Mouse (Mus musculus) forebrain, postnatal 0 days (tissue): ENCODE results near the gene Tex101. TPM values are rescaled to one million over a fixed set of nuclear protein-coding genes. Genes with fewer than 3 reads are reported as not detected.
"Not testable (repeated sequence)": the region's sequence is repeated elsewhere in the genome, so short reads cannot be mapped to it uniquely, and the experiment has no call there.

Source experiments
- ATAC-seq: fragments of 200-750 bp; cut with Nextera tagmentation; 2 replicates; pipeline ENCODE4 v1.8.0; 2017; ENCODE audit warnings: mild to moderate bottlenecking, moderate library complexity
- DNase-seq: peaks from one replicate; pipeline ENCODE4 v3.0.0-alpha.2; 2015
- H3K27ac ChIP-seq: fragments of 300-500 bp; sonication (generic); 2 replicates; pipeline ENCODE4 v1.5.1; 2014; ENCODE audit warnings: low read depth, mild to moderate bottlenecking, antibody characterized with exemption, low read length, moderate library complexity, mixed read lengths
- H3K27me3 ChIP-seq: fragments of 300-500 bp; sonication (generic); 2 replicates; pipeline ENCODE4 v1.6.1; 2014; ENCODE audit warnings: mild to moderate bottlenecking, low read length, mixed read lengths; ENCODE audit not compliant: insufficient read depth
- H3K36me3 ChIP-seq: fragments of 300-500 bp; sonication (generic); 2 replicates; pipeline ENCODE4 v1.6.1; 2014; ENCODE audit warnings: mild to moderate bottlenecking, moderate library complexity; ENCODE audit not compliant: insufficient read depth
- H3K4me1 ChIP-seq: fragments of 300-500 bp; sonication (generic); 2 replicates; pipeline ENCODE4 v1.6.1; 2014; ENCODE audit warnings: antibody characterized with exemption; ENCODE audit not compliant: insufficient read depth
- H3K4me2 ChIP-seq: fragments of 300-500 bp; sonication (generic); 2 replicates; pipeline ENCODE4 v1.6.1; 2014; ENCODE audit warnings: low read depth, mild to moderate bottlenecking, moderate library complexity
- H3K4me3 ChIP-seq: fragments of 300-500 bp; sonication (generic); 2 replicates; pipeline ENCODE4 v1.5.1; 2014; ENCODE audit warnings: low read depth, low read length, mixed read lengths
- H3K9ac ChIP-seq: fragments of 300-500 bp; sonication (generic); 2 replicates; pipeline ENCODE4 v1.6.1; 2014; ENCODE audit warnings: mild to moderate bottlenecking
- H3K9me3 ChIP-seq: fragments of 300-500 bp; sonication (generic); 2 replicates; pipeline ENCODE4 v1.6.1; 2016; ENCODE audit warnings: low read length
- CTCF ChIP-seq: sonication (generic); IDR thresholded peaks from 2 replicates; pipeline ENCODE4 v1.5.1; 2016; ENCODE audit warnings: antibody characterized with exemption, control low read depth, low read depth
- WGBS: fragments of 180-500 bp; shearing (Covaris S2); extraction: QIAGEN DNeasy Blood & Tissue Kit; methylation state at CpG from one replicate; pipeline ENCODE4 v1.1.7; 2014; 5-methylcytosine and 5-hydroxymethylcytosine counted together
- polyA plus RNA-seq: library from polyadenylated mRNA; unstranded; fragments of >200 nt; fragmentation: Nextera tagmentation; extraction: Ambion mirVana; gene quantifications from 2 replicates; pipeline ENCODE4 v1.2.1, GENCODE M21; 2015
- total RNA-seq: library from RNA; depleted of rRNA; stranded (reverse); fragments of >200 nt; gene quantifications from 2 replicates; pipeline ENCODE4 v1.2.3, GENCODE M21; 2014; rRNA removed

The Tex101 gene
- total and polyA plus RNA-seq, 2 experiments from 2014 or later, result not detected

GRCm38 (mm10) chr7:24619671-24620397, 56.6 kb downstream of the Tex101 start:
- ATAC-seq (no peak), DNase-seq (no peak)
- H3K4me1 ChIP-seq, result no peaks in the 10 kb centered on the region
- H3K9ac ChIP-seq, result no peak overlapping the region
- H3K9me3 ChIP-seq, result no peaks in the 10 kb centered on the region
- no peak for TF ChIP-seq CTCF
- no peak overlapping the region for H3K4me2 ChIP-seq
- 52% methylated on average over 13 of the region's 13 CpGs for WGBS
- no peak overlapping the region for H3K4me3 ChIP-seq
- H3K27me3 ChIP-seq, result no peaks in the 10 kb centered on the region
- H3K36me3 ChIP-seq, result no peaks in the 10 kb centered on the region
- H3K27ac ChIP-seq, result no peak overlapping the region

- H3K4me3 ChIP-seq, H3K27me3 ChIP-seq, H3K36me3 ChIP-seq, H3K27ac ChIP-seq, H3K4me1 ChIP-seq, H3K9ac ChIP-seq, DNase-seq, ATAC-seq, H3K9me3 ChIP-seq, H3K4me2 ChIP-seq: not testable (repeated sequence)
- WGBS, result 92% methylated on average over 8 of the region's 8 CpGs
Observed at GRCm38 (mm10) chr7:24618374-24618773, 58.1 kb downstream of the Tex101 start.

Other genes with a start within 250 kb of the Tex101 start
- gene Irgc1, start 224.4 kb downstream of the Tex101 start, total RNA-seq, result not detected in 2 replicates
- not detected in 2 replicates for gene Irgc1, start 224.4 kb downstream of the Tex101 start, polyA plus RNA-seq
- 0.85 and 1.3 TPM in 2 replicates for gene Plaur, start 214.2 kb downstream of the Tex101 start, total RNA-seq
- 1.2 and 1.3 TPM in 2 replicates for gene Plaur, start 214.2 kb downstream of the Tex101 start, polyA plus RNA-seq
- gene Cadm4, start 194.7 kb downstream of the Tex101 start, total RNA-seq, result 412 and 434 TPM in 2 replicates
- gene Cadm4, start 194.7 kb downstream of the Tex101 start, polyA plus RNA-seq, result 102 and 107 TPM in 2 replicates
- 196 and 242 TPM in 2 replicates for gene Zfp428, start 169.7 kb downstream of the Tex101 start, total RNA-seq
- gene Zfp428, start 169.7 kb downstream of the Tex101 start, polyA plus RNA-seq, result 258 and 279 TPM in 2 replicates
- not detected in 2 replicates for gene AC161166.1, start 164.2 kb downstream of the Tex101 start, total RNA-seq
- gene AC161166.1, start 164.2 kb downstream of the Tex101 start, polyA plus RNA-seq, result 0.13 and 0.31 TPM in 2 replicates
- gene Irgq, start 146.0 kb downstream of the Tex101 start, total RNA-seq, result 103 and 119 TPM in 2 replicates
- 20.8 and 26.8 TPM in 2 replicates for gene Irgq, start 146.0 kb downstream of the Tex101 start, polyA plus RNA-seq
- 0.31 and 0.43 TPM in 2 replicates for gene Pinlyp, start 130.6 kb downstream of the Tex101 start, total RNA-seq
- not detected in 2 replicates for gene Pinlyp, start 130.6 kb downstream of the Tex101 start, polyA plus RNA-seq
- gene Xrcc1, start 130.4 kb downstream of the Tex101 start, total RNA-seq, result 41.1 and 49.8 TPM in 2 replicates
- gene Xrcc1, start 130.4 kb downstream of the Tex101 start, polyA plus RNA-seq, result 42.1 and 48.6 TPM in 2 replicates
- gene Ethe1, start 89.1 kb downstream of the Tex101 start, total RNA-seq, result 24.2 and 25.8 TPM in 2 replicates
- gene Ethe1, start 89.1 kb downstream of the Tex101 start, polyA plus RNA-seq, result 24.3 and 26.8 TPM in 2 replicates
- gene Zfp575, start 89.0 kb downstream of the Tex101 start, total RNA-seq, result 0.38 and 1.2 TPM in 2 replicates
- 19.4 and 24.8 TPM in 2 replicates for gene Zfp575, start 89.0 kb downstream of the Tex101 start, polyA plus RNA-seq
- gene Phldb3, start 65.9 kb downstream of the Tex101 start, total RNA-seq, result 0.15 TPM in 1 of 2 replicates, not detected in the other
- not detected in 2 replicates for gene Phldb3, start 65.9 kb downstream of the Tex101 start, polyA plus RNA-seq
- 0.23 and 0.33 TPM in 2 replicates for gene Lypd3, start 40.1 kb downstream of the Tex101 start, total RNA-seq
- gene Lypd3, start 40.1 kb downstream of the Tex101 start, polyA plus RNA-seq, result 0.67 and 1.3 TPM in 2 replicates
- gene BC049730, start 32.6 kb upstream of the Tex101 start, total RNA-seq, result not detected in 2 replicates
- gene BC049730, start 32.6 kb upstream of the Tex101 start, polyA plus RNA-seq, result not detected in 2 replicates
- gene Gm4763, start 50.2 kb upstream of the Tex101 start, total RNA-seq, result not detected in 2 replicates
- not detected in 2 replicates for gene Gm4763, start 50.2 kb upstream of the Tex101 start, polyA plus RNA-seq
- 0.48 TPM in 1 of 2 replicates, not detected in the other for gene Cd177, start 83.6 kb upstream of the Tex101 start, total RNA-seq
- 0.27 and 0.28 TPM in 2 replicates for gene Cd177, start 83.6 kb upstream of the Tex101 start, polyA plus RNA-seq
- 0.57 TPM in 1 of 2 replicates, not detected in the other for gene Ceacam10, start 100.5 kb upstream of the Tex101 start, total RNA-seq
- 0.14 TPM in 1 of 2 replicates, not detected in the other for gene Ceacam10, start 100.5 kb upstream of the Tex101 start, polyA plus RNA-seq
- gene Gm9844, start 185.5 kb upstream of the Tex101 start, total RNA-seq, result 26.5 and 99.9 TPM in 2 replicates
- gene Gm9844, start 185.5 kb upstream of the Tex101 start, polyA plus RNA-seq, result 35.2 and 38.2 TPM in 2 replicates
- gene Lypd4, start 193.3 kb upstream of the Tex101 start, total RNA-seq, result not detected in 2 replicates
- gene Lypd4, start 193.3 kb upstream of the Tex101 start, polyA plus RNA-seq, result not detected in 2 replicates
- gene Dmrtc2, start 193.4 kb upstream of the Tex101 start, total RNA-seq, result 0.08 TPM in 1 of 2 replicates, not detected in the other
- gene Dmrtc2, start 193.4 kb upstream of the Tex101 start, polyA plus RNA-seq, result 0.23 and 0.28 TPM in 2 replicates
- gene Rps19, start 207.7 kb upstream of the Tex101 start, total RNA-seq, result 581 and 723 TPM in 2 replicates
- gene Rps19, start 207.7 kb upstream of the Tex101 start, polyA plus RNA-seq, result 1,350 and 1,888 TPM in 2 replicates
- 0.15 and 0.33 TPM in 2 replicates for gene Cd79a, start 220.7 kb upstream of the Tex101 start, total RNA-seq
- 0.47 and 0.54 TPM in 2 replicates for gene Cd79a, start 220.7 kb upstream of the Tex101 start, polyA plus RNA-seq
- gene Arhgef1, start 226.2 kb upstream of the Tex101 start, total RNA-seq, result 24.5 and 30.3 TPM in 2 replicates
- gene Arhgef1, start 226.2 kb upstream of the Tex101 start, polyA plus RNA-seq, result 16.7 and 26.8 TPM in 2 replicates